Mouse (Mus musculus) left cerebral cortex, postnatal 10 days (tissue): ENCODE measurements around the gene 1700014D04Rik. TPM values are rescaled to one million over a fixed set of nuclear protein-coding genes. Genes with fewer than 3 reads are reported as not detected.

Experiments
- DNase-seq, 2 experiments: peaks; one replicate each; pipeline ENCODE4 v3.0.0; 2021 to 2022; ENCODE audit warnings: low spot score in 2 of 2, mixed read lengths in 1 of 2; ENCODE audit errors: extremely low spot score in 1 of 2
- intact Hi-C: fragments of 180-260 bp; cut with DNase I; formaldehyde crosslinking; loops from one replicate; pipeline ENCODE4 v1.15.1; 2025
- total RNA-seq, 2 experiments: library from RNA; stranded (reverse); gene quantifications; 2 replicates each; pipeline ENCODE4 v1.2.3; 2021

The 1700014D04Rik gene
- total RNA-seq, 2 experiments from 2014 or later: 0.43 to 0.81 TPM

DNA sequence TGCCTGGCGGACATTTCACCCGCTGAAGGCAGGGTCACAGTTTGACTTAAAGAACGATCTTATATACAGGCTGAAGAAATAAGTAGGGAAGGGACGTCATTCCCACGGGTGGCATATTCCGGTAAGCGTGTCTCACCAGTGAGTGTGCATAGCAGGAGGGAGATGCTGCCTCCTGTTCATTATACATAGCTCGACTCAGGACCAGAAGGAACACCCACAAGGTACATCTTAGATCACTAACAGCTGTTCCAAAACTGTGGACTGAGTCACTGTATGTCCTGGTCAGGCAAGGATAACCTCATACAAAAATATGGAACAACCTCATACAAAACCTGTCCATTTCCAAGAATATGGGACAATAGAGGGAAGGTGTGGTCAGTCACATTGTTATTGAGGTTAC lies 47.4 kb downstream of the 1700014D04Rik start:
- no peak for DNase-seq
- intact Hi-C loops: no loop called here

GRCm38 (mm10) chr13:59695781-59696180 lies 50.8 kb downstream of the 1700014D04Rik start:
- no peak for DNase-seq
- intact Hi-C loops: no loop called here

DNA sequence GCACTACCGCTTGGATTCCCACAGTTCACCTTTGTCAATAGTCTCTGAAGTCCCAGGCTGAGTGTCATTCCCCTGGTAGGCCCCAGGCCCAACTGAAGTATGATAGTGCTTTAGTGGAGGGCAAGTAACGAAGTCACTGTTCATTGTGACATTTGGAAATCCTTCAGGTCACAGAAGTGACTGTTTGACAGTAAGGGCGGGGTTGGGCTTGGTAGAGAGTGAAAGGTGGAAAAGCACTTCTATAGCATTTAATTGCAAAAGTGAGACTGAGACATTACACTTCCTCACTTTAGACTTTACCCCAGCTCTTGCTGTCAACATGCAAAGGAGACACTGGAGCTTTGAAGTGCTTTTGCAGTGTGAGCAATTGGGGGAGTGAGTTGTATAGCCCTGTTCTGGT lies 52.5 kb downstream of the 1700014D04Rik start, which contains the start of gene 4921517D22Rik:
4921517D22Rik (minus strand) TSS at position 101 of the 400 bp plus-strand sequence.
- intact Hi-C loops: no loop called here
- DNase-seq: no peak

- intact Hi-C loops: no loop called here
- no peak for DNase-seq
Measured at GRCm38 (mm10) chr13:59691478-59691877, 55.1 kb downstream of the 1700014D04Rik start.

Other genes starting within 250 kb of the 1700014D04Rik start
- gene Agtpbp1, start 161.5 kb downstream of the 1700014D04Rik start, total RNA-seq: 100 to 1,000 TPM; 390 to 408 TPM
- 100 to 1,000 TPM in 1 of 2 experiments, 10 to 100 TPM in 1; 99.0 to 107 TPM for gene Naa35, start 161.5 kb downstream of the 1700014D04Rik start, total RNA-seq
- gene Golm1, start 70.9 kb downstream of the 1700014D04Rik start, total RNA-seq: 10 to 100 TPM; 15.5 to 15.9 TPM
- gene 4921517D22Rik, start 52.6 kb downstream of the 1700014D04Rik start, total RNA-seq: not detected
- gene Spata31d1a, start 36.4 kb downstream of the 1700014D04Rik start, total RNA-seq: under 1 TPM; 0.19 to 0.20 TPM
- gene Spata31d1b, start 34.5 kb downstream of the 1700014D04Rik start, total RNA-seq: not detected
- gene Spata31d1d, start 15.0 kb downstream of the 1700014D04Rik start, total RNA-seq: not detected
- gene Isca1, start 23.1 kb upstream of the 1700014D04Rik start, total RNA-seq: 100 to 1,000 TPM; 101 to 107 TPM
- gene Gm49354, start 35.5 kb upstream of the 1700014D04Rik start, total RNA-seq: not detected
- 10 to 100 TPM; 67.4 to 67.6 TPM for gene Tut7, start 76.4 kb upstream of the 1700014D04Rik start, total RNA-seq